Mouse (Mus musculus) stomach, postnatal 0 days (tissue): ENCODE data around the gene Pbx2.

Experiments used
- CTCF ChIP-seq: IDR thresholded peaks from 2 replicates; pipeline ENCODE4 v1.5.1; 2016; ENCODE audit warnings: antibody characterized with exemption, low read depth, mild to moderate bottlenecking, moderate library complexity
- EP300 ChIP-seq: optimal IDR thresholded peaks from 2 replicates; pipeline ENCODE3; 2016; ENCODE audit warnings: antibody characterized with exemption

DNA sequence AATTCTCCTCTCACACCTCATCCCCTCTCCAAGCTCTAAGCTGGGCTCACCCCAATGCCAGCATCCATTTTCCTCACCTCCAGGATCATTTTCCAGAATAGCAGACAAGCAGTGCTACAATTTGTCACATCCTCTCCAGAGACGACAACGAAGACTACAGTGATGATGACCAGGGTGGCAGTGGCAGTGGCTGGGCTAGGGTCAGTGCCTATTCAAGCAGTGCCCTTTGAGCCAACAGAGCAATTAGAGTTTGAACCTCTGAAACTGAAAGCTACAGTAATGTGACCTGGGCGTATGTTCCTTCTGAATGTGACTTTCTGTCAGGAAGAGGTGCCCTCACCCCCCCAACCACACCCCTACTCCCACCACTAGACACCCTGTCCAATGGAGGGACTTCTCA is 41.9 kb upstream of the Pbx2 start:
- TF ChIP-seq CTCF (no peak), EP300 (no peak)
